16 mouse cellular contexts compared by ENCODE assay signal in genomic region chr10:58548739-58549138, GRCm38 (mm10). TPM values are rescaled to one million over a fixed set of nuclear protein-coding genes. Genes with fewer than 3 reads are reported as not detected.
DNase-seq lines count a peak whose midpoint lies in the region; ATAC-seq and TF ChIP-seq lines count a peak whose summit lies in the region.
"Had no signal": no experiment of that assay in that cellular context is flagged by ENCODE, and none has a peak within 500 bp of the region (broad histone marks: within the 10 kb centered on the region; RNA-seq: fewer than 3 reads in every experiment).

No protein-coding gene starts in this region.

- H3K9ac ChIP-seq in stomach, postnatal 0 days (ENCODE audit: low read length), result no peak overlapping the region
- H3K9ac ChIP-seq: heart, embryonic 12.5 days; lung, embryonic 15.5 days; stomach, embryonic 15.5 days had no signal

- ATAC-seq in common myeloid progenitor, adult 5-6 weeks (replicated peaks; ENCODE audit: low read depth, poor library complexity, severe bottlenecking), result peak; percentile 52; the same call in 1 of the 2 replicates
- ATAC-seq in stomach, postnatal 0 days (ENCODE audit: low FRiP score, low TSS enrichment), result no peak

- no peak for TF ChIP-seq EP300 in stomach, postnatal 0 days (optimal IDR thresholded peaks at IDR 0.05)

- H3K27me3 ChIP-seq in stomach, postnatal 0 days (ENCODE audit: control insufficient read depth, insufficient read depth, low read length), result no peaks in the 10 kb centered on the region
- H3K27me3 ChIP-seq: heart, embryonic 12.5 days; lung, embryonic 15.5 days; stomach, embryonic 15.5 days had no signal

- H3K9me3 ChIP-seq in stomach, postnatal 0 days (ENCODE audit: control insufficient read depth, low read length), result no peaks in the 10 kb centered on the region
- H3K9me3 ChIP-seq: heart, embryonic 12.5 days; limb, embryonic 10.5 days; lung, embryonic 15.5 days; stomach, embryonic 15.5 days had no signal

- H3K36me3 ChIP-seq in stomach, postnatal 0 days (ENCODE audit: control insufficient read depth, insufficient read depth, low read length), result no peaks in the 10 kb centered on the region
- H3K36me3 ChIP-seq: heart, embryonic 12.5 days; lung, embryonic 15.5 days; stomach, embryonic 15.5 days had no signal

- no peak overlapping the region for H3K4me3 ChIP-seq in layer of hippocampus, adult 2 months
- H3K4me3 ChIP-seq in stomach, postnatal 0 days (ENCODE audit: low read depth, low read length), result no peak overlapping the region
- H3K4me3 ChIP-seq: heart, embryonic 12.5 days; limb, embryonic 10.5 days; lung, embryonic 15.5 days; stomach, embryonic 15.5 days had no signal

- DNase-seq in layer of hippocampus, adult 2 months (ENCODE audit: low spot score in 2 of 2), result no peak
- no peak for DNase-seq in layer of hippocampus, adult 11-12 months (ENCODE audit: low spot score)
- DNase-seq in thymus, postnatal 4 days, result peak; percentile 13
- DNase-seq in thymus, postnatal 14 days, result no peak
- no peak for DNase-seq in stomach, postnatal 0 days (ENCODE audit: low spot score)
- DNase-seq in spleen, postnatal 14 days (ENCODE audit: low spot score in 2 of 2), result no peak
- no peak for DNase-seq in gastrocnemius, adult 8-10 months (ENCODE audit: low spot score in 2 of 2)
- DNase-seq: adrenal gland, postnatal 14 days; cerebellum, postnatal 36 days; thymus, postnatal 25 days had no signal

- no peaks in the 10 kb centered on the region for H3K4me1 ChIP-seq in stomach, postnatal 0 days (replicated peaks; ENCODE audit: control insufficient read depth, insufficient read depth)
- H3K4me1 ChIP-seq: heart, embryonic 12.5 days; limb, embryonic 10.5 days; lung, embryonic 15.5 days; stomach, embryonic 15.5 days had no signal

- H3K27ac ChIP-seq in layer of hippocampus, adult 2 months, result no peak overlapping the region
- H3K27ac ChIP-seq in stomach, postnatal 0 days (replicated peaks), result no peak overlapping the region
- H3K27ac ChIP-seq: limb, embryonic 10.5 days; lung, embryonic 15.5 days; stomach, embryonic 15.5 days had no signal

- TF ChIP-seq CTCF in layer of hippocampus, adult 2 months (conservative IDR thresholded peaks at IDR 0.05), result peak; percentile 57
- TF ChIP-seq CTCF in stomach, postnatal 0 days (IDR thresholded peaks at IDR 0.05; ENCODE audit: low read depth), result peak; percentile 34; the same call in 1 of the 2 replicates

- no peak overlapping the region for H3K4me2 ChIP-seq in stomach, postnatal 0 days (replicated peaks; ENCODE audit: low read depth)
- H3K4me2 ChIP-seq: heart, embryonic 12.5 days; lung, embryonic 15.5 days; midbrain, embryonic 11.5 days; stomach, embryonic 15.5 days had no signal

RNA-seq across cellular contexts. Expression of gene Ccdc138, which starts 51.0 kb away (rescaled TPM):
- 1 to 10 TPM; 4.2 to 5.1 TPM for total RNA-seq in layer of hippocampus, adult 2 months (2021)
- 6.7 and 12.4 TPM in 2 replicates for total RNA-seq in common myeloid progenitor, adult 5-6 weeks (2017)
- 2.2 TPM in 2 replicates for polyA plus RNA-seq in stomach, postnatal 0 days (2015; fragmentation: Nextera tagmentation; extraction: Ambion mirVana)
- under 1 TPM; 0.11 to 0.22 (median 0.20) TPM for total RNA-seq in gastrocnemius, adult 8-10 months (2022)
